Mouse (Mus musculus) embryo, embryonic 9.5 days (tissue): ENCODE measurements at regions not wholly inside any gene's neighbourhood (a gene's known extent, or its start where the extent isn't known, plus 50 kb on each side); places are given as distances from the start of the nearest gene placed in this dataset.

ENCODE experiments used
- DNase-seq: peaks from one replicate; pipeline ENCODE4 v3.0.0-alpha.2; 2017; ENCODE audit errors: extremely low spot score

DNA sequence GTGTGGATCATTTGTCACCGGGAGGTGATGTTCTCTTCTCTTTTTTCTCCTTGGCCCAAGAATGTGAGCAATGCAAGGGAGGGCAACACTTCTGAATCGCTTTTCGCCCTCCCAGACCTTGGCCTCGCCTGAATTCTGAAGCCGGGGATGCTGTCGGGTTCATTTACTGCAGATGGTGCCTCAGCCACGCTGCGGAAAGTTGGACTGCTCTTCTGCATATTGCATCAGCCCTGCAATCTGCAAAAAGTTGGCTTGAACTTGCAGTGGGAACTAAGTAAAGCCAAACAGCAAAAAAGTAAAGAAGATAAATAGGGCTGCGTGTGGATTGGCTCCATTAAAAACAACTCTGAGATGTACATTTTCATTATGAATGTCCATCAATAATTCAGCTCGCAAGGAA is 55.9 kb upstream of the Dok5 start:
- no peak for DNase-seq

DNA sequence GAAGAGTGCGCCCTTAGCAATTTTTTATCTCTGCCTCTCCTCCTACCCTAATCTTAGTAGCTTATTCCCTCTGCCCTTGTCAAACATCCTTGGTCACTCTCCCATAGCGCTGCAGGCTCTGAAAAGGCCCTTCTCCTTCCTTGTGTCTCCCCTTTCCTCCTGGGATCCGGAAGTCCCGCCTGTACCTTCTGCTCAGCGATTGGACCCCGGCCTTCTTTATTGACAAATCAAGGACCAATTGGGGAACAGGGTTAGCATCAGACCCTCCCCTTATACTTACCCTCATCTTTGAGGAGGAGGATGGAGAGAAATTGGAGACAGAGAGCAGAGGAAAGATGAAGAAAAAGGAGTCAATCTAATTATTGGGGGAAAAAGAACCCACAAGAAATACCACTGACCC is 57.9 kb upstream of the Dok5 start:
- no peak for DNase-seq

DNA sequence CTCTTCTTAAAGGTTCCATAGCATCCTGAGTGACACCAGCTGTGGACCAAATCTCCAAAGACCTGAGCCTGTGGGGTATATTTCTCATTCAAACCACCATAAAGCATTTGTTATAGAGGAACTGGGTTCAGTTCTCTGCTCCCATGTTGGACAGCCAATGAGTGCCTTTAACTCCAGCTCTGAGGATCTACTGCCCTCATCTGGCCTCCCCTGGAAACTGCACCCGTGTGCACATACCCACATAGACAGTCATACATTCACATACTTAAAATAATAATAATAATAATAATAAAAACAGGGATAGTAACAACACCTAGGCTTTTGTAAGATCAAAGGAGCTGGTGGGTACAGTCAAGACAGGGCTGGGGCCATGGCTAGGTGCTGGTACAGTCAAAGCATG is 58.8 kb upstream of the Dok5 start:
- no peak for DNase-seq

DNA sequence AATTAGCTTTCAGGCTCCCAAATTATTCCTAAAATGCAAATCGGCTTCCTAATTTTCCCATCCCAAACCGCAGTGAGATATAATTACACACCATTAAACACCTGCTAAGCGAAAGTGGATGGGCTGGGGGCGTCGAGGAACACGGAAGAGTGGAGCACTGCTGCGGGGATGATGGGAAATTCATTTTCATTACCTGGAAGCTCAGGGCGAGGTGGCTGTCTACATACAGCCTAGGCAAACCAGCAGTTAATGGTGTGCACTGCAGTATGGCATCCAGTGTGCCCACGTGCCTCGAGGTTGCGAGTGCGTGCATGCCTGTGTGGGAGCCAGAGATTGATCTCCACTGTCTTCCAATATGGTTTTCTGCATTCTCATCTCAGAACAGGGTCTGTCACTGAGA is 62.6 kb upstream of the Dok5 start:
- no peak for DNase-seq

DNA sequence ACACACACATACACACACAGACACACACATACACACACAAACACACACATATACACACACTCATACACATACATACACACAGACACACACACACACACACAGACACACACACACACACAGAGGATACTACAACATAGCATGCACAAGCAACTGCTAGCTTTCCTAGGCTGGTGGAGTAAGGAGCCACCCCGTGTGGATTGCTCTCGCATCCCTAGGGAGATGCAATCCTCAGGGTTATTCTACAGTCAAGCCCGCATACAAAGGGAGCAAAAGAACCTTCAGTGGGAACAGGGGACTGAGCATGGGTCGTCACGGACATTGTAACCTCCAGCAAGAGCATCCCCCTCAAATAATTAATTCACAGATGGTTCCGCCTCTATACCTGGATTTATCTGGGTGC is 63.1 kb upstream of the Dok5 start:
- no peak for DNase-seq

DNA sequence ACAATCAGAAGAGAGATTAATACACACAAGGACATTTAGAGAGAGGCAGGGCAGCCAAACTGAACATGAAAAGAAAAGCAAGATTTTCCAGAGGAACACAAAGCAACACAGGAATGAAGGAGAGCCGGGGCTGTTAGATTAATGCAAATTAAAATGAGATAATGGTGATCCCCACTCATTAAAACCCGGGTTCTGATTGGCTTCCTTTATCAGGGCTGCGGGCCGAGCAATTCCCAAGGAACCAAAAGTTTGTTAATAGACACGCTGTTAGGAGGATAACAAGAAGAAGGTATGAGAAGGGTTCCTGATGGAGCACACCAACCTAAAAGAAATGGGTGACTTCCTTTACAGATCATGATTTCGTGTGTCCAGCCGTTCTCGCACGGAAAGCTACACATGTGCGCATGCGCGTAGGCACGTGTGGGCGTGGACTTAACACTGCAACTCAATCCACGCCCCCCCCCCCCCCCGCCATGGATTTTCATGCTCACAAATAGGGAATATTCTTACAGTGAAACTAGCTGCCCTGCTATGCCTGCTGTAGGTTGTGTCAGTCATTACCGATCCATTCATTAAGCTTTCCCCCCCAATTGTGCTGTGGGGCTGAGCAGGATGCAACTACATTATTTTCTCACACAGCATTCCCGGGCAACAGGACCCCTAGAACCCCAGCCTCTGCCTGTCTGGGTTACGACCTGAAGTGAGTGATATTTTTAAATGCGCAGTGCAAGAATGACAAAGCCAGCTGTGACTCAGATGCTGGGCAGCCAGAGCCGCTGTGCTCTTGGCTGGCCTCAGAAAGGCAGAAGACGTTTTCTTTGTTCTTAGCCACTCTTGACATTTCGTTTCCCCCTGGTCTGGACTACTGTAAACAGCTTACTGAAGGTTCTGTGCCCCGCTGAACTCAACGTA is 60.5 kb upstream of the 4930470P17Rik start:
- no peak for DNase-seq

DNA sequence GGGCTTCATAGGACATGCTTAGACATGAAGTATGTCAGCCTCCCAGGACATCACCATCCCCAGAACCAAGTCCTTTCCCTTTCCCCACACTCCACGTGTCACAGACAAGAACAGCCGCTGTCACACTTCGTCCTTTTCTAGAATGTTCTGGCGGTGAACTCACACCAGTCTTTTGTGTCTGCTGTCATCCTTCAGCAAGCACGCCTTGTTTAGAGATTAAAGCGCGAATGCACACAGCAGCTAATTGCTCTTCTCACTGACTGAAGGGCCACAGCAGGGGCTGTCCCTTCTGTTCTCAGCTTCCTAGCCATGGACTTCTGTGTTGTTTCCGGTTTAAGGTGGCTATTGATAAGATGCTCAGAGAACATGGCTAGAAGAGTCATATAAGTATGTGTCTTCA is 57.5 kb upstream of the 4930470P17Rik start:
- no peak for DNase-seq

DNA sequence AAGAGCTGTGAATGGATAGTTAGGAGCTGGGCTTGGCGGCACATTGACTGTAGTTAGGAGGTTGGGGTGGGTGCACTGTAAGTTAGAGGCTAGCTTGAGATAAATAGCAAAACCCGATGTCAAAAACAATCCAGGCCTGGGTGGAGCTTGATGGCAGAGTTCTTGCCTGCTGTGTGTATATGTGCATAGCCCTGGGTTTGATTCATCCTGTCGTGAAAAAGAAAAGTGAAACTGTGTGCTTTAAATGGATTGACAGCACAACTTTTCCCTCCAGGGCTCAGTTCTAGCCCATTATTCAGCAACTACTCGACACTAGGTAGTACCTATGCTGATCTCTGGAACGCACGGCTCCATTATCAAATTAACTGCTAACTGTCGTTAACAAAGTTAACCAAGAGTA is 56.7 kb upstream of the 4930470P17Rik start:
- no peak for DNase-seq

DNA sequence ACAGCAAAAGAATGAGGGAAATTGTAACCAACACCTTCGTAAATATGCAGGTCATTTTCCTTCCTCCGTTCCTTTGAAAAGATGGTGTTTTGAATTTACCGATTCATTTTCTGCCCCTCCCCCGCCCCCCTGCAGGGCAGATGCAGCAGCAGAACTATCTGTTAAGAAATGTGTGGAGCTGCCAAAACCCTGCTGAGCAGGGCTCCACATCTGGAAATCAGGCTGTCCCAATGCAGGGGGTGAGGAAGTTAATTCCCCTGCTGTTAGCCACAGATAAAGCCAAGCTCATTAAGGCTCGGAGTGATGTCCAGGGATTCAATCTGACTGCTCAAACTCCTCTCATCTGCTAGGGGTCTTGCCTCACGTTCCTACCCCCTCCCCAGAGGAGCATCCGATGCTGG is 56.0 kb upstream of the 4930470P17Rik start:
- DNase-seq: peak; percentile 45

DNA sequence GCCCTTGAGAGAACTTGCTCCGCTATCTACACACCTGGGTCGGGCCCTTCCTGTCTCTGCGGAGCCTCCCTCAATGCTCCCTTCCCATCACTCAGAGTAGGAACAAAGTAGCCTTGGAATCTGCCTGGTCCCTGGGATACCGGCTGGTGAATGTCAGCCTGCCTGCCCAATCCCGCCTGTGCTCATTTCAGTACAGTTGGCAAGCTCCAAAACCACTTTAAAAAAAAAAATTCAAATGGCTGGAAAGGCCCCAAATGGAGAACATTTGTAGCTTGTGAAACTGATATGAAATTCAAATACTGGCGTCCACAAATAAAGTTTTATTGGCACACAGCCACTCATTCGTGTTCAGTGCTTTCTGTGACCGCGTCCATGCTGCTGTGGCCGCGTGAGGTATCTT is 50.3 kb upstream of the 4930470P17Rik start:
- no peak for DNase-seq
